Mouse (Mus musculus) mesoderm, embryonic 11.5 days (tissue): Measurements from ENCODE around the gene Hmga2.

ENCODE experiments used
- DNase-seq: peaks from one replicate; pipeline ENCODE4 v3.0.0-alpha.2; 2012; ENCODE audit warnings: low read depth, low spot score

Gene Hmga2

GRCm38 (mm10) chr10:120424015-120424414 is 52.3 kb downstream of the Hmga2 start:
- DNase-seq: no peak

GRCm38 (mm10) chr10:120423256-120423655 is 53.0 kb downstream of the Hmga2 start:
- DNase-seq: no peak

DNA sequence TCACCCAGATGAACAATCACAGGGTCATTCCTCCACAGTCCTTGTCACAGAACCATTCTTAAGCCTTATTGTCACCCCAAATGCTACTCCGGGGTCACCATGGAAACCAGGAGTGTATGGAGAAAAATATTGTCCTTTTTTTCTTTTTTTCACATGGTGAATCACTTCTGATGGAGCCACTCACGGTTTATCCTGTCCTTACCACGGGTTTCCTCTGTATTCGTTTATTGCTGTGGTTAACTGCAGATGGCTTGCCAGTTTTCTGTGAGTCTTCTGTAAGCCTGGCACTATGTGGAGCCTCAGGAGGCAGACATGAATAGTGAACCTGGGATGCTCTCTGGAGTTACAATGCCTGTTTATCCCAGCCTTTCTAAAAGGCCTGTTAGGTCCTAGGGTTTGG is 53.4 kb downstream of the Hmga2 start:
- DNase-seq: no peak

GRCm38 (mm10) chr10:120422050-120422449 is 54.2 kb downstream of the Hmga2 start:
- DNase-seq: peak; percentile 44

GRCm38 (mm10) chr10:120420971-120421629 is 55.2 kb downstream of the Hmga2 start:
- DNase-seq: peak; percentile 75

GRCm38 (mm10) chr10:120418738-120419523 is 57.3 kb downstream of the Hmga2 start:
- no peak for DNase-seq

DNA sequence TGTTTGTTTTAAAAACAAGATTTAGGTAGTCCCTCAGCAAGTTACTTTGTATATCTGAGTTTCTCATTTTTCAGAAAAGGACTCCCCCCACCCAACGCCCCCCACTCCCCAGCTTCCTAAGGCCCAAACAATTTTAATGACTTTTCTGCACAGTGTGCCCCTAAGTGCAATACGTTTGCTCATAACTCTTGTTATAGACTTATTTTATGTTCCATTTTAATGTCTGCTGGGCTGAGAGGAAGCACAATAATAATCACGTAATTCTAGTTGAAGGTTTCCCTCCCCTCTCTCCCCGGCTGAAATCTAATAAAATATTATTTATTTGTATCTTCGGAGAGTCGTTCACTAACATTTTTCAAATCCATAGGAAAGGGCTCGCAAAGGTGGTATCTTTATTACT is 58.1 kb downstream of the Hmga2 start:
- no peak for DNase-seq

DNA sequence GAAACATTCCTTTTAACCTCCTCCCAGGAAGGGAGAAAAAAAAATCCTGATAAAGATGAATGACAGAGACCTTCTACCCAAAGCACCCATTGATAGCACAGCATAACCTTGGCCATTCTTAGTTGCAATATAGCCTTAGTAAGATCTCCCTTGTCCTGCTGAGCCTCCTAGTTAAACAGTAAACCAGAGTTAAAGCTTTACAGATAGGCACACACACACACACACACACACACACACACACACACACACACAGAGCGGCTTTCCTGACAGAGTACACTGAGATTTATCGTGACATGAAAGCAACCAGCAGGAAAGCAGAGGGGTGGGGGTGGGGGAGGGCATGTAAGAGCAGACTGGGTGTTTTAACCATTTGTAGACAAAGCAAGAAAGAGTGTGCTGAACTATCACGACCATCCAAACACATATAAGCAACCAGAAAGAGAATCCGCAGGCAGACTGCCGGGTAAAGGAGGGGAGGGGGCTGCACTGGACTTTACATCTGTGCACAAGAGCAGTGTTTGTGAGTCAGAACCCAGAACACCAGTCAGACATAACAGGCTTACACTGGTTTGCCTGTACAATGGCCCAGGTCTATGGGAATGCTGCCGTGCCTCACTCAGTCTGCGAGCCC is 58.7 kb downstream of the Hmga2 start:
- DNase-seq: peak; percentile 87

DNA sequence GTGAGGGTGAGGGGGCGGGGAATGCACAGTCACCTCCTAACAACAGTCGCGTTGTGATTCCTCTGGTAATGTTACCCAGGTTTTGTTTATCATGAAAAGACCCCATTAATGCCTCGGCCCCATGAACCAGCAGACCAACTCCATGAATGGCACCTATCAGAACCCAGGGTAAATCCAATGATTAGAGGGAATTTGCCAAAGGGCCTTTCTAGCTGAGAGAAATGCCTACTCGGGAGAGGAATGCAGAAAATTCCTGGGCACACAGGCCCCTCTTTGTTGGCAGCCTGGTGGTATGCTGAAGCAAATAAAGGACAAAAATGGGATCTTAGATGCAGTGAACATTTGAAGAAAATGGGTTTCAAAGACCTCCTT is 59.2 kb downstream of the Hmga2 start:
- DNase-seq: peak; percentile 75

DNA sequence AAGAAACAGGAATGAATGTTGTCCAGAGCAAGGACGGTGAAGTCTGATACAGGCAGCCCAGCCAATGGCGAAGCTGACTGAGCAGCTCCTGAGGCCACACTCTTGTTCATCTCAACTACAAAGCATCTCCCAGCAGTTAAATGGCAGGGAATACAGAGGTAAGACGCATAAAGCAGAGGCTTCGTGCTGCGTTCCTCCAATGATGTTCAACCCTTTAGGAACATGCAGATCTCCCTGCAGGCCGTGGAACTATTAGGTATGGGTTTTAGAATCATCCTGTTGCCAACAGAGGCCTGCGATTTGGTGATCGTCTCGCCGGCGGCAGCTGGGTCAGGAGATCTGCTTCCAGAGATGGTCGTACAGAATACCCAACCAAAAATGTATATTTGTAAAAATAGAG is 59.6 kb downstream of the Hmga2 start:
- DNase-seq: no peak

- no peak for DNase-seq
These were observed 64.1 kb downstream of the Hmga2 start for GRCm38 (mm10) chr10:120412215-120412614.

- DNase-seq: no peak
These were observed 65.3 kb downstream of the Hmga2 start for GRCm38 (mm10) chr10:120410958-120411357.

DNA sequence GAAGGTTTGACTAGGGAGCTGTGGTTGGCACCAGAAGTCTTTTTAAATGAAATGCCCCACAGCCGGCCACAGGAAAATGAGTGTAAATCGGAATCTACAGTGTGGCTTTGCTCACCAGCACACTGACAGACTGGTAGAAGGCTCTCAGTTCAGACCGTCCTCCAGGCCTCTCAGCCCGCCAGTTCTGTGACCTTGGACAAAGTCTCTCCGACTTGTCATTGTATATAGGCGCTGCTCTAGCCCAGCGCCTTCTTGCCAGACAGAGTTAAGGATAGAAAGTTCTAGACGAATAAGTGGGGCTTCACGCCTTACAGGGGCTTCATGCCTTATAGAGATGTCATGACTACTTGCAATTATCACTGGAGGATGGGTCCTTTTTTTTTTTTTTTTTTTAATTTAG is 67.1 kb downstream of the Hmga2 start:
- DNase-seq: no peak

GRCm38 (mm10) chr10:120407230-120407629 is 69.0 kb downstream of the Hmga2 start:
- no peak for DNase-seq

- no peak for DNase-seq
These were observed 70.2 kb downstream of the Hmga2 start for GRCm38 (mm10) chr10:120406038-120406437.

- no peak for DNase-seq
These were observed 70.9 kb downstream of the Hmga2 start for GRCm38 (mm10) chr10:120405322-120405721.

DNA sequence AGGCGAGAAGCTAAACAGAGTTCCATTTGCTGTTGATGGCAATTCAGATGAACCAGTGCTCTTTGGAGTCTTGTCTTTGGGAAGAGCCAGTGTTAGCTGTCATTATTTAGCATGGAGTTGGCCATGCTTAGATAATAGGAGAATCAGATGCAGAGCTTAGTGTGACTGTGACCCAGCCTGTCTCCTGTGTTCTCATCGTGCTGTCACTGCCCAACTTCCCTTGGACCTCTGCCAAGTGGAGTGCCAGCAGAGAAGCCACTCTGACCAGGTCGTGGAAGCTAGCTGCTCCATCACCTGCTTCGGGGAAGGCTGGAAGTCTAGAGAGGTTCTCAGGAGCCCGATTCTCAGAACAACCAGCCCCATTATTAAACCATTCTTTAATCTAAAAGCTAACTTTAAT is 73.3 kb downstream of the Hmga2 start:
- no peak for DNase-seq

DNA sequence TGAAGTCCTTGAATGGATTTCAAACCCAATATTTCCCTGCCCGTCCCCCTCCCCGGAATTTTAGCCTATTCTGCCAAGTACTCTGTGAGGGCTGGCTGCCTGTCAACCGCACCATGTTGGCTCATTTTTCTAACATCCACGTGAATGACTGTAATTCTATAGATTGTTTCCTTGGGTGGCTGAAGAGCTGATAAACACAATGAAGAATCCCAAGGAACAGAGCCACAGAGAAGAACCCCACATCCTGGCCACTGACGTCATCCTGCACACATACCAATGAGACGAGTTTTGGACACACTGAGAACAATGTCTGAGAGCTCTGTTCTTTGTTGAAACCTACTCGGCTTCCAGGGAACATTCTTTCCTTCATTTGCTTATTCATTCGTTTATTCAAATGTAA is 74.5 kb downstream of the Hmga2 start:
- DNase-seq: no peak

DNA sequence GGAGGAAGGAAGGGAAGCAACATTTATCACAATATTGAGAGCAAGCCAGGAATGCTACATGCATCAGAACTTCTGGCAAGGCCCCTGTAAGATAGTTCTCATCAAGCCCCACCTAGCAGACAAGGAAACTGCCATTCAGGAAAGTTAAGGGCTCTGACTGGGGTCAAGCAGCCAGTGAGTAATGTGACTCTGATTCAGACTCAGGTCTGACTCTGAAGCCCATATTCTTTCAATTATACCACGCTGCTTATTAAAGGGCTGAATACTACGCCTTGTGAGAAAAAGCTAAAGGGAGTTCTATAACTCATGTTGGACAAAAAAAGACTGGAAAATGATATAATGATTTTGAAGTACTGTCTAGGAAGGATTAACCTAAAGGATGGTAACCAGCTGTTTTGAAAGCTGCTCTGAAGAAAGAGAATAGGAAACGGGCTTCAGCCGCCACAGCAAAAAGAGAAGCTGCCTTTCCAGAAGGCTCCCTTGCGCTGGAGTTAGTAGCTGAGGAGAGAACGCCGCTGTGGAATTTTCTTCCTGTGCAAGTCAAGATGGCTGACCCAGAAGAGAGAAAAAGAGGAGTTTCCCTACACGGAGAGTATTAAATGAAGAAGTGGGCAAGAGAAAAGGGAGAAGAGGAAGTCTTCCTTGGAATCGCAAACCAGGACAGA is 76.3 kb downstream of the Hmga2 start:
- DNase-seq: no peak

- no peak for DNase-seq
These were observed 77.5 kb downstream of the Hmga2 start for GRCm38 (mm10) chr10:120398745-120399144.

GRCm38 (mm10) chr10:120397211-120397631 is 79.0 kb downstream of the Hmga2 start:
- peak; percentile 71 for DNase-seq

- no peak for DNase-seq
These were observed 80.7 kb downstream of the Hmga2 start for GRCm38 (mm10) chr10:120395550-120395949.
